Mouse (Mus musculus) left cerebral cortex, adult 9 months (tissue): ENCODE measurements around the gene Map3k10.
"Not testable (repeated sequence)": the region's sequence is repeated elsewhere in the genome, so short reads cannot be mapped to it uniquely, and the experiment has no call there.

Experiments
- DNase-seq, 2 experiments: peaks; one replicate each; pipeline ENCODE4 v3.0.0; 2022; ENCODE audit warnings: low spot score in 2 of 2

Map3k10 gene

DNA sequence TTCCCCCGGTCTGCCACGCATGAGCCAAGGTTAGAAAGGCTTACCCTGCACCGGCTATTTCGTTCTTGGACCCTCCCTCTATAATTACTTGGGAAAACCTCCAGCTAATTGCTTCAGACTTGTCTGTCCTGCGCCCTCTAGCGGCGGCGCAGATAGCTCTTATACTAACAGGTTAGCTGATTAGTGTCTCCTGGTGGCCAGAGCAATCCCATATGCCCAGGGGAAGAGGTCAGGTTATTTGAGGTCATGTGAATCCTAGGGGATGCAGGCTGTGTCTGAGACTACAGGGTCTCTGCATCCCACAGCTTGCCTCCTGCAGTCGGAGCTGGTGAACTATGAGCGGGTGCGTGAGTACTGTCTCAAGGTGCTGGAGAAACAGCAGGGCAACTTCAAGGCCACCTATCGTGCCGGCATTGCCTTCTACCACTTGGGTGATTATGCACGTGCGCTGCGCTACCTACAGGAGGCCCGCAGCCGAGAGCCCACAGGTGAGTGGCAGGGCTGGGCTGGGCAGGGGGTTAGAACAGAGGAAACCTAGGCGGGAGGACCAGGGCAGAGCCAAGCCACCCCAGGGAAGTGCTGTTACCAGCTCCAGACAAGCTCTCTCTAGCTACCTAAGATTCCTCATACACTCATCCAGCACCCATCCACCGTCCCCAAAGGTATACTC is 19.7 kb downstream of the Map3k10 start:
- peak in 1 of 2 experiments; percentile 79 for DNase-seq

DNA sequence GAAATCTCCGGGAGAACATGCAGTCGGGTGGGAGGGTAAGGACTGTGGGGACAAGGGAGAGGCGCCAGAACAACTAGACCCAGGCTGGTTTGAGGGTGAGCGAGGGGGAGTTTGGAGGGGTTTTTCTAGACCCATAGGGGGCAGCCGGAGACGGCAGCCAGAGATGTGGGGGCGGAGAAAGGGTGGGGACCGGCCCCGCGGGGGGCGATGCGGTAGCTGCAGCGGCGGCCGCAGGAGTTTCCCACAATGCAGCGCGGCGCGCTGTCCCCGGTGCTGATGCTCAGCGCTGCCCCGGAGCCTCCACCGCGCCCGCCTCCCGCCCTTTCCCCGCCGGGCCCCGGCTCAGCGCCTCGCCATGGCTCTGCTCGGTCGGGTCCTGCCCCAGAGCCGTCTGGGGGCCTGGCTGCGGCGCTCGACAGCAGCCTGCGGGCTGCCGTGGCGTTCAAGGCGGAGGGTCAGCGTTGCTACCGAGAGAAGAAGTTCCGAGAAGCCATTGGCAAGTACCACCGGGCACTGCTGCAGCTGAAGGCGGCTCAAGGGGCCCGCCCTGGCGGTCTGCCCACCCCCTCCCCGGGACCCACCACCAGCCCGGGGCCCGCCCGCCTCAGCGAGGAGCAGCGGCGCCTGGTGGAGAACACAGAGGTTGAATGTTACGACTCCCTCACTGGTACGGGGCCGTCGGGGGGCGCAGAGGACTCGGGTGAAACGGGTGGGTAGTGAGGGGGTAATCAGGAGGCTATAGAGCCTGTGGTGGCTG is 20.5 kb downstream of the Map3k10 start, which contains the start of gene Ttc9b:
TSS of gene Ttc9b (plus strand) at position 235 of the 757 bp plus-strand sequence.
- peak in 1 of 2 experiments; percentile 78 for DNase-seq

DNA sequence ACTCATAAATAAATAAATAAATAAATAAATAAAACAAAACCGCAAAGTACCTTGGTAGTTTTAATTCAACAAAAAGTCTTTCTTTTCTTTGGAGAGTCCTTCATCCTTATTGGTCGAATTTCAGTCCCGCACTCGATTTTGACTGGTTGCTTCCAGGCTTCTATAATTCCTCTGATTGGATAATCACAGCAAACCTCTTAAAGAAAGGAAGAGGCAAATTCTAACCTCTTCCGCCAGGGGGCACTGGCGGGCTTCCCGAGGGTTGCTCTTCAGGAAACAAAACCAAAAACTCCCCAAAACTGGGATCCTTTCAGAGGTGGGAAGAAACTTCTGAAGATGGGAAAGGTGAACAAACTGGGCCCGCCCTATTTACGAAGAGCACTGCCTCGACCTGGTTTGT is 23.4 kb downstream of the Map3k10 start:
- DNase-seq, result peak in 1 of 2 experiments; percentile 84

DNA sequence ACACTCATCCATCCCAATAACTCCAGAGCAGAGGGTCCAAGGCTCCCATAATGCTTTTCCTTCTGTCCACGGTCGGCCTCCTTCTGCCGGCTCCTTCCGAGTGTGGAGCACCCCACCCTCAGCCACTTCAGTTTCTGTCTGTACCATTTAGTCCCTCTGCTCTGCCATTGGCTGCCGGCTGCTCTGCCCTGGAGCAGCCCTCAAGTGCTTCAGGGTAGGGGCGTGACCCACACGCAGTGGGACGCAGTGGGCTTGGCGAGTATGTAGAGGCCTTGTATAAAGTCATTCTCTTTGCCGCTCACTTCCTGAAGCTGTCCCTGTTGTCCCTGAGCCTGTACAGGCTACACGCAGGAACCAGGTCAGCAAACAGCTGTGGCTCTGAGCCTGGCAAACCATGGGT is 24.7 kb downstream of the Map3k10 start:
- DNase-seq, result no peak

DNA sequence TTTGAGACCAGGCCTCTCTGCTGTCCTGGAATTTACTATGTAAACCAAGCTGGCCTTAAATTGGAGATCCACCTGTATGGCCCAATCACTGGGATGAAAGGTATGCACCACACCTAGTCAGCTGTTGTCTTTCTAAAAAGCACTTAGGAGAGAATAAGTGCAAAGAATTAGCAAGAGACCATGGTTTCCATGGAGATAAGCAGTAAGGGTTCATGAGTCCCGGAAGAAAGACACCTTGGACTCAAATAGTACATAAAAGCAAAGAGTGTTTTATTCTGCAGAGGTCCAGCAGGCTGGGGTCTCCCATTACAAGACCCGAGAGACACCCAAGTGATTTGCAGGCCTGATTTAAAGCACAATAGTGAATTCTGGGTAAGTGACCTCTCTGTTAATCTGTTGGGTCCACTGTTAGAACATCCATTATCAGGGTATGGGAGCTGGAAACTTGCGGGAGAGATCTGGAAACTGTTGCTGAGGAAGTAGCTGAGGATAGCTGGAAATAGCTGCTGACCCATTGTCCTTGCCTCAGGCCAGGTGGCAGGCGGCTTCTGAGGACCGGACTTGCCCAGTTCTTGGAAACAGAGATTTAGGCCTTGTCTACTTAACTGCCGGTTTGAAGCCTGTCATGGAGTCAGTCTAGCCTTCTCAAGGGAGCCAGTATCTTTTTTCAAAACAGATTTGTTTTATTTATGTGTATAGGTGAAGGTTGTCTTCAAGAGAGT is 27.0 kb downstream of the Map3k10 start:
- no peak for DNase-seq

DNA sequence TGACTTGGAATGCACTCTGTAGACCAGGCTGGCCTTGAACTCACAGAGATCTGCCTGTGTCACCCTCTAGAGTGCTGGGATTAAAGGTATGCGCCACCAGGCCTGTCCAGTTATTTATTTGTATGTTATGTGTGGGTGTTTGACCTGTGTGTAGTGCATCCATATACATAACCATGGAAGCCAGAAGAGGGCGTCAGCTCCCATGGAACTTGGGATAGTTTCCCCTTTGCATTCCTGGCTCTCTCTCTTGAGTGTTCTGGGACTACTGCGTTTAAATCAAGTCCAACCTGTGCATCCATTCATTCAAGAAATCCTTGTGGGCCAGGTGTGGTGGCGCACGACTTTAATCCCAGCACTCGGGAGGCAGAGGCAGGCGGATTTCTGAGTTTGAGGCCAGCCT is 27.9 kb downstream of the Map3k10 start:
- no peak for DNase-seq

DNA sequence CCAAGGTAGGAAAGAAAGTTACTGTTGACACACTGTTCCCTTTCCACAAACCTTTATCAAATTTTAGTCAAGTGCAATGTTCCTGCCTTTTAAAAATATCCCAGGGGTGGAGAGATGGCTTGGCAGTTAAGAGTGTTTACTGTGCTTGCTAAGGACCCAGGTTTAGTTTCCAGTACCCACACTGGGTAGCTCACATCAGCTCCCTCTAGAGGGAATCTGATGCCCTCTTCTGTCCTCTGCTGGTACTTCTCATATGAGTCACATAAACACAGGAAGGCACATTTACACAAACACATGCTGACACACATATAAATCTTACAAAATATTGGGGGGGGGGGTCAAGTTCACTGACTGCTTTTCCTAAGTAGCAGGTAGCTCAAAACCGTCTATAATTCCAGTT is 29.9 kb downstream of the Map3k10 start:
- DNase-seq, result no peak

DNA sequence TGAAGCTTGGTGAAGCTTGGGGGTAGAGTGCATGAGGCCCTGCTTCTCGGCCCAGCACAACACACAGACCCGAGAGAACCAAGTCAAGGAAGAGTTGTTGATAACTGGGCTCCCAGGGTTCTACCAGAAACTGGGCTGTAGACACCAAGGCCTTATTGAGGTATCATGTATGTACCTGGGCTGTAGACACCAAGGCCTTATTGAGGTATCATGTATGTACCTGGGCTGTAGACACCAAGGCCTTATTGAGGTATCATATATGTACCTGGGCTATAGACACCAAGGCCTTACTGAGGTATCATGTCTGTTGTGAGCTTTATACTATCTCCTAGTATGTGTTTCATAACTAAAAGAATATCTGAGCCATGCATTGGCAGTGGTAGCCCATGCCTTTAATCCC is 39.3 kb downstream of the Map3k10 start:
- not testable (repeated sequence) for DNase-seq

DNA sequence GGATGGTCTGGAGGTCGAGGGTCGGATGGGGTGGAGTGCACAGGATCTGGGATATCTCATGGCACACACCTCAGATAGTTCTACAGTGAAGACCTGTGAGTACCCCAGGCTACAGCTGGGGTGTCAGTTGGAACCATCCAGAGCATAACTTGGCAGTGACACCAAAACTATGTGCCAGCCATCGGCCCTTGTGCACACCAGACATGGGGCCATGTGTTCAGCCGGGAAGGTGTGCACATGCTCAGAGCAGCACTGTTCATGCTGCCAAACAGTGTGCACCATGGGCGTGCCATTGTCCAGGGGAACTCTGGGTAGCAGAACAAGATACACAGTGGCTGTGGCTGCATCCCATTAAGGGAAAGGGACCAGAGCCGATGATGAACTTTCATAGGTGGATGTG is 39.7 kb downstream of the Map3k10 start:
- DNase-seq, result no peak

DNA sequence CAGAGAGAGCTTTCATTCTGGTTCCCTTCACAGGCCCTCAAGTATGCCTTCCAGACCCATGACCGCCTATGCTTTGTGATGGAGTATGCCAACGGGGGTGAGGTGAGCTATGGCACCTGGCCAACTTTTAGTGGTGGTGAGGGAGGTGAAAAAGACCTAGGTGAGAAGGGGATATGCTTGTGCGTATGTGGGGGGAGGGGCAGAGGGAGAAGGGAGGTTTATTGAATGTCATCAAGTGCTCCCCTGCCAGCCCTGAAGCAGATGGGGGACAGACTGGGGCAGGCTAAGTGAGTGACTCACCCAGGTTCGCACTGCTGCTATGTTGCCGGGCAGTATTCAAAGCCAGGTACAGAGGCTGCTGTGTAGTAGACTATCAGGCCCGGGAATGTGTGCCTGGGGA is 41.2 kb downstream of the Map3k10 start:
- DNase-seq, result no peak

DNA sequence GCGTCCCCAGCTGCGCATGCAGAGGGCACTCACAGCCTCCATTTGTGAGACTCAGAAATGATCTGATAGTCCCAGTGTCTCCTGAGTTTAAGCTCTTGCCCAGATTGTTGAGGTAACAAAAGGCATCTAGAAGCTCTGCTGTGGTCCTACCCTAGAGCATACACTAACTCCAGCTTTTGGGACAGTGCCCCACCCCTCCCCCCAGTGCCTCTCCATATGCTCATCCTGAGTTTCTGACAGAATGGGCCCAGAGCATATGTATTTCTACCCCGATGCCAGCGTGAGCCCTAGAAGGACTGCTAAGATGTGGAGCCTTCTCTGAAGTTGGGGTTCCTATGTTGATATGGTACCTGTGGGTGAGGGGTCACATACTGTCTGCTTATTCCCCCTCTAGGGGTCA is 43.0 kb downstream of the Map3k10 start:
- no peak for DNase-seq

DNA sequence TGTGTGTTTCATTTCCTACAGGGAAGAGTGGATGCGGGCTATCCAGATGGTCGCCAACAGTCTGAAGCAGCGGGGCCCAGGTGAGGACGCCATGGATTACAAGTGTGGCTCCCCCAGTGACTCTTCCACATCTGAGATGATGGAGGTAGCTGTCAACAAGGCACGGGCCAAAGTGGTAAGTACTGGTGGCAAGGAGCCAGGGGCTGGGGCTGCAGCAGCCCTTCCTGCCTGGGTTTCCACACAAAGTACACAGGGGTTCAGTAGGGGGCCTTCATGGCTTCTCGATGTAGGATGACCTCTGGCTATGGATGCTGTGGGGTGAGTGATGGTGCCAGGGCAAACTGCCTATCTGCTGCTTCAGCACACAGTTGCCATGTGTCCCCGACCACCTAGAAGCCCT is 45.6 kb downstream of the Map3k10 start:
- not testable (repeated sequence) for DNase-seq

DNA sequence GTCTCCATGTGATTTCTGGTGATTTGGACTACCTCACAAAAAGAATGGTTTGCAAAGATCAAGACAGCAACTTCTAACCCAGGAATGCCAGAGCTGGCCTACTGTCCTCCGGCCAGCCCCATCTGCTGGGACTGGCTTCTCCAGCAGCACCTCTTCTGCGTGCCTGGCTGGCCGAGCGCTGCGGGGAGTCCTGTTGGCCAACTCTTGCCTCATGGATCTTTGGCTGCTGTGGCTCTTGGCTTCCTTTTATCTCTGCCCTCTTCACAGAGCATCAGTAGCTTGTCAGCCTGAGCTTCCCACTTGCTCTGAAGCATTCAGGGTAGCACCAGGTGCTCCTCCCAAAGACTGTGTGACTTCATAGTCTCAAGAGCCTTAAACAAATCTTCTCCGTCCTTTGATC is 46.2 kb downstream of the Map3k10 start:
- DNase-seq, result no peak

DNA sequence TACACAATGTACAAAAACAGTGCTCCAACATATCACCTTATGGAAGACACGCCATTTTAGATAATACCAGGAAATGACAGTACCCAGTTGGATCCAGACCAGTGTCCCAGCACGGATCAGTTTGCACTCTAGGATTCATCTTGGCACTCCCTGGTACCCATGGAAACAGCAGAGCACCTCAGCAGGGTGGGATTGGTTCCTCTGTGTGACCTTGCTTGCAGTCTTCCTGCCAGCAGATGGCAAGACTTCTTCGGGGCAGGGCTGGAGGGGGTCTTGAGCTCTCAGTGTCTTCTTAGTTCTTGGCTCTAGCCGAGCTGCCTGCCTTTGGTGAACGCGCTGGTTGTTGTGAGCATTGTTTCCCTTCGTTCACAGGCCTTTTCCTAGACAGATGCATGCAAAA is 46.7 kb downstream of the Map3k10 start:
- DNase-seq, result no peak

DNA sequence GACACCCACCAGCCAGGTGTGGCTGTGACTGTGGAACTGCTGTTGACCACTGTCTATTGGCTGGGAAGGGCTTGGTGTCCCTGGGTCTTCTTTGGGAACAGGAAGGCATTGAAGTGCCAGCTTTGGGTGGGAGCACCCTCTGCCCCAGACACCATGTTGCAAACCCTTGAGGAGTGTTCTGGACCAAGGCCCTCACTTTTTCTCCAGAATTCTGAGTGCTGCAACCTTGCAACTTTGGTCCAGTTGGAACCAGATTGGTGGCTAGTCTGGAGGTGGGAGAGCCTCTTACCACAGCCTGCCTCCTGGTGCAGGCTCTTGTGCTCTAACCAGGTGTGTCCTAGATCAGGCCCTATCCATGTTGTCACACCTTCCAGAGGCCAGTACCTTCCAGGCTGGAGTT is 49.4 kb downstream of the Map3k10 start:
- no peak for DNase-seq

DNA sequence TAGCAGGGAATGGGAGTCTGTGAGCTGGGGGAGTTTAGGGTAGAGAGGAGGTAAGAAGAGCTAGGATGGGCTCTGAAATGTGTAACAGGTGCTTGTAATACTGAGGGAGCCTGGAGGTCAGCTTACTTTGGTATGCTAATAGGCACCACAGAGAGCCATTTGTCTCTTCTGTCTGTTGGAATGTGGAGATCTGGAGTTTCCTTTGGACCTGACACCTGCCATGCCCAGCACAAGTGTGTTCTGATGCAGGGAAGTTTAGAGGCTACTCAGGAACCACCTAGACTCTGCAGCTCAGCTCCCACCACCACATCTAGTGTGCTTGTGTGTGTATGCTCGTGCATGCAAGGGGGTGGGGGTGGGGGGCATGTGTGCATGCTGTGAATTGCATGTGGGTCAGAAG is 52.2 kb downstream of the Map3k10 start:
- no peak for DNase-seq

DNA sequence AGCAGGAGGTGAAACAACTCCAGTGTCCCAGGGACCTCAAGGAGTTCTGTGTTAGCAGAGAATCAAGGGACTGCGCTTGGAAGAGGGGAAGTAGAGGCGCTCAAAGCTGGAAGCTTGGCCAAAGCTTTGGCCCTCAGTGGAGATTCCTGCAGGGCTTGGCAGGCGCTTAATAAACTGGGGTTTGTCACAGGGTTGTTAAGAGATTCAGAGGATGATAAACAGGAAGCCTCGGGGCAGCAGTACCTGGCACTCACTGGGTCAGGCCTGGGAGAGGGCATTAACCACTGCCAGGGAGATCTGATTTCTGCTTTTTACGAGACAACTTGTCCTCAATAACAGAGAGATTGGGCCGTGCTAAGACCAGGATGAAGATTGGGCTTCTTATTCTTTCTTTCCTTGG is 53.4 kb downstream of the Map3k10 start:
- peak in 1 of 2 experiments; percentile 29 for DNase-seq

DNA sequence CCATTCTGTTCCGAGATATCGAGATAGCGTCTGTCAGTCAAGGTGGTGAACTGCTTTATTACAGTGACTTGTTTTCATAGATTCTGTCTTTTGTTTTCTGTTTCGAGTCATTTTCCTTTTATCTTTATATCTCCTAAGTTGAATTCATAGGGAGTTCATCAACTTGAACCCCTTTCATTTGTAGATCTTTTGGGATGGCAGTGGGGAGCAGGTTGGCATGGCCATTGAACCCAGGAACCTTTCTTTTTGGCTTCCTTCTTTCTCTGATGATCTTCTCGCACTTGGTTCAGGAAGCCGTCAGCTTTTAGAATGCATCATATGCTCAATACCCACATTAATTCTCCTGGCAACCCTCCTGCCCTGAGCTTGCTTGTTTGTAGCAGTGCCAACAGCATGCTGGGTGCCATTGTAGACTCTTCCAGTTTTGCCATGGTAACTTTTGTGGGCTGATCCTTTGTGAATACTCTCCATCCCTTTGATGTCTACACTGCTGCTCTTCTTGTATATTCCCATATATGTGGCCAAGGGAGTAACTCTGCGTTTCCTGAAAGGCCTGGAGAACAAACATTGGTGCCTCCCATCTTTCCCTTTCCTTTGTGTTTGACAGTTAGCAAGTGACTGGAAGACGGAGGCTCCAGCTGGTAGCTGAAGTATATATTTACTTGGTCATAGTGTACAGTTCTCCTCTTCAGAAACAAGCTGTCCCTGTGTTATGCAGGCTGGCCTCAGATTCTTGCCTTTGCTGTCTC is 60.5 kb downstream of the Map3k10 start:
- peak in 1 of 2 experiments; percentile 53 for DNase-seq

DNA sequence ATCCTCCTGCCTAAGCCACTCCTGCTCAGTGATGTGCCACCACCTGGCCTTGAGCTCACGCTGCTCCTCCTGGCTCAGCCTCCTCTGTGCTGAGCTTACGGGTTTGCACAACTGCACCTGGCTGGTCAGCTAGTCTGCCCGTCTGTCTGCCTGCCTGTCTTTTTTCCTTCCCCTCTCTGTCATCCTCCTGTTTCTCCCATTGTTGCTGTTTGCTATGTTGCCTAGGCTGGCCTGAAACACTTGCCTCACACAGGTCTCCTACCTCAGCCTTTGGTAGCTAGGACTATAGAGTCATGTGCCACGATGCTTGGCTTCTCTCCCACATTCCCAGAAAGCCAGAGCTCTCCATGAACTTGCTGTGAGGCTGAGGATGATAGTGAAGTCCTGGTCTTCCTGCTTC is 61.5 kb downstream of the Map3k10 start:
- no peak for DNase-seq

DNA sequence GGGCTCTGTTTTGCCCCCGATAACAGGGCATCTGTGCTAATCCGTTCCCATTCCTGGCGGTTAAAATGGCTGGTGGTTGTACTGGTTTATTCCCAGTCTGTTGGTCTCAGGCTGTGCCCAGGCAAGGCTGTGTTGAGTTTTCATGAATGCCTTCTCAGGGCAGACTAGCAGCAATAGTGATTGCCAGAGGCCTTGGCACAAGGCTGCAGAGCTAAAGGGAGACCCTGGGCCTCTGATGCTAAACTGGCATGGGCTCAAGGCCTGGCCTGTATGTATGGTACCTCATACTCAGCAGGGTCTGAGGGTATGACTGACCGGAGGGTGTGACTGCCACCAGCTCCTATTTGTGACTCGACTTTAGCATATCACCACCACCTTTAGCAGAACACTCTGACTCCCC is 63.5 kb downstream of the Map3k10 start:
- DNase-seq, result no peak

DNA sequence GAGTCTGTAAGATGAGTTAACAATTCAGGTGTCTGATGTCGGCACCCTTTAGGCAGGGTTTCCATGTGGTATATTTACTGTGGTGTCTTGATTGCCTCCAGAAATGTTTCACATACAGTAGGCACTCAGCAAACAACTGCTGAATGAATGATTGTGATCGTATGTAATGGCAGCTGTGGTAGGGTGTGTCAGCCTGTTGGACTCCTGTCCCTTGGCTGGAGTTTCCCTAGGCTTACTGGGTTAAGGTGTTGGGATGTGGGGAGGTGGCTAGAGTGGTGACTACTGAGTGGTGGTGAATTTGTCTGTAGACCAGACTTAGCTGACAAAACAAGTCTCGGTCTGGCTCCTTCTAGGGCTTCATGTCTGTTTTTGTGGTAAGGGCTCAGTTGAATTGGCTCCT is 64.0 kb downstream of the Map3k10 start:
- DNase-seq, result no peak

DNA sequence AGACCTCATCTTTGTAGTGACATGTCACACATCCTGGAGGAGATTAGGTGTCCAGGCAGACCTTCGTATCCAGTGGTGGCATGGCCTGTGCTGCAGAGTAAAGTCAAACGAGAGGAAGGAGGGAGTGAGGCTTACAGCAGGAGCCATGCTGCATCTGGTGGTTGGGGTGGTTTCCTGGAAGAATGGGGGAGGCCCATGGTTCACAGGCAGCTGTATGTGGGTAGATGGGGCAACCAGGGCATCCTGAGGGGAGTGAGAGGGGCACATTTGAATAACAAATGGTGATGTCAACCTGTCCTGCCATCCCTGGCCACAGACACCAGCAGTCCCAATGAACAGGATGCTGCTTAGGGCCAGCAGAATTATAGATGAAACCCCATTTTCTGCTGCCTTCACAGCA is 64.7 kb downstream of the Map3k10 start:
- DNase-seq, result no peak
